Mouse (Mus musculus): Measurements from ENCODE around the gene Pik3cb.

The Pik3cb gene

DNA sequence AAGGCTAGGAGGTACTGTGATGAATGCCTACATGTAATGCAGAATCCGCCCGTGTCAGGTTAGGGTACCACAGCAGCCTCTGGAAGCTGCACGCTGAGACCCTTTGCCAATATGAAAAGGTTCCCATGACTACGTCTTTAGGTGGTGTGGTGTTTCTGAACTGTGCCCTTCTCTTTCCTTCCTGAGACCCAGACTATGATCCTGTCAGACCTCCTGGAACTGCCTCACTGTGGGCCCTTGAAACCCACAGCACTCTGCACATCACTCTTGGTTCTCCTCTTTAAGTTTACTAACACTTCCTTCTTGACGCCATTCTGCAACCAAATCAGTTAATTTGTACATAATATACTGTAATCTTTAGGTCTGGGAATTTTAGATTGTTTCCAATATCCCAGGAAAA lies 58.7 kb downstream of the Pik3cb start:
- DNase-seq (ENCODE audit: low spot score in 2 of 2), result no peak

DNA sequence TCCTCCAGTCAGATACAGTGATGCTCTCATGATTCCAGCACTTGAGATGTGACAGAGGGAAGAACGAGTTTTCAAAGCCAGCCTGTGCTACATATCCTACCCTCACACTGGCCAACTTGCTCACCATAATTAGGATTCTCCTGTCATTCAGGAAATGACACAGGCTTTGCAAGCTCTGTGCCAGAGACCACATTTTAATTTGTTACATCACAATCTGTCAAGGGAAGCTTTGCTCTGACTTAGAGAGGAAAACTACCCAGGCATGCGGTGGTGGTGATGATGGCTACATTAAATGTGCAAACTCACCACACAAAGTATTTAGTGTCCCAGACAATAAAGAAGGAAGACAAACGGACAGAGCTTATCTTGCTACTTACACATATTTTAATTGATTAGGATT lies 59.1 kb downstream of the Pik3cb start:
- no peak for DNase-seq (ENCODE audit: low spot score in 2 of 2)

DNA sequence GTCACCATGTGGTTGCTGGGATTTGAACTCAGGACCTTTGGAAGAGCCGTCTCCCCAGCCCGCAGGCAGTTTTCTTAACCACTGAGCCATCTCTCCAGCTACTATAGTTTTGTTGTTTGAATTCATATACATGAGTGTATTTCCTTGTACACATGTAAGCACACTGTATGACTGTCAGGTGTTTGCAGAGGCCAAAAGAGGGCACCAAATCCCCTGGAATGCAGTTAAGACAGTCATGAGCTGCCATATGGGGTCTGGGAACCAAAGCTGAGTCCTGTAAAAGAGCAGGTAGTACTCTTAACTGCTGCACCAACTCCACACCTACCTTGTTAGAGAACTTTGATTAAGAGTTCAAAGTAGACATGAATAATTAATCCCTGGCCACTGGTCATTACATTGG lies 59.8 kb downstream of the Pik3cb start:
- DNase-seq (ENCODE audit: low spot score in 2 of 2), result no peak

DNA sequence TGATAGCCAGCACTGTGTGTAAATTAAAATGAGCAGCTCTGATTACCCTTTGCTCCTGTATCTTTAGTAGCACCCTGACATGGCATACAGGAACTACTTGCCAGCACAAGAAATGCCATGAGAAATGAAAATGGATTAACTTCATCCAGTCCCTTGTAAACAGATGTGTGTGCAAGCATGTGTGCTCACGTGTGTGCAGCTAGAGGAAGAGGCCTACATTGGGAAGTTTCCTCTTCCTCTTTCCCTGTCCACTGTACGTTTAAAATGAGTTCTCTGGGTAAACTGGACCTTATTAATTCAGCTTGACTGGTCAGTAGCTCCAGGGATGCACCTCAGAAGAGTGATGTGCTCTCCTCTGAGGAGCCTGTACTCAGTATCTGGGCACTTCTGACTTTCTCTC lies 66.0 kb downstream of the Pik3cb start:
- no peak for DNase-seq (ENCODE audit: low spot score in 2 of 2)

DNA sequence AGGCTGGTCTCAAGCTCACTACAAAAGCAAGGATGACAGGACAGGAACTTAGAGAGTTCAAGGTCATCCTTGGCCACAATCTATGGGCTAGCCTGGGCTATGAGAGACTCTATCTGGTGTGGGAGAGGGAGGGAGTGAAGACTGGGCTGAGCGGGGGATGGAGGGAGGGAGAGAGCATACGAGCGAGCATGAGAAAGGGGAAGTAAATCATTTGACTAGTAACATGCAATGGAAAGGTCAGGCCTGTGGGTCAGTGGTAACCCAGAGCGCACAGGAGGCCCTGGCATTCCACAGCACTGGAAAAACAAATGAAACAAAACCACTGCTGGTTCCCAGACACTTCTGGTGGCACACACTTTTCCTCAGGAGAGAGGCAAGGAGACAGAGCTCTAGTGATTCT lies 67.9 kb downstream of the Pik3cb start:
- no peak for DNase-seq (ENCODE audit: low spot score in 2 of 2)

DNA sequence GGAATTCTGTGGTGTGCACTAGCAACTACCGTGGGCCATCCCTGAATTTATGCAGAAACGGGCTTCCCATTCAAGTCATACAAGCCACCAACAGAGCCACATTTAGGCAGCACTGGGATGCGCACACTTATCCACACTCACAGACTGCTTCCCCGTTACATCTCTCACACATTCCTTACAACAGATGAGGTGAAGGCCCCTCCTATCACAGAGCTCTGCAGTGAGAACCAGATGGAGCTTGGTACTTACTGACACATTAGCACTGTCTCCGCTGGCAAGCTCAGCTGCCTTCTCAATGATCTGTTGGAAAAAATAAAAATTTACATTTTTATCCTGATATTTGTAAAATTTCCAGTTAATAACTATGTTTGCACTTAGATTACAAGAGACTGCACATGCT lies 75.1 kb downstream of the Pik3cb start:
- DNase-seq (ENCODE audit: low spot score in 2 of 2), result no peak

DNA sequence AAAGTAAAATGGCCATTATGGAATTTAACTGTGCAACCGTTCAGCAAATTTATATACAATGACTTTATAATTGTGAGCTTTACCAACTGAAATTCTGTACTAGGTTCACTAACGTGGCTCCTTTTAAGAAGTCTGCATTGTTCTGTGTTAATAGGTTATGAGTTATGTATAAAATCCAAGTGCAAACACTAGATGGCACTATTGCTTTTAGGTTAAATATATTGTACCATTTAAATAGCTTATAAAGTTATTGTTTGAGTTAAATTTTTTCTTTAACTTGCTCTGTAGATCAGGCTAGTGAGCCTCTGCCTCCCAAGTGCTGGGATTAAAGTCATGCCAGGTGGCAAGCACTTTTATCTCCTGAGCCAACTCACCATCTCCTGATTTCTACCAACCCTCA lies 76.2 kb downstream of the Pik3cb start:
- DNase-seq (ENCODE audit: low spot score in 2 of 2), result no peak

DNA sequence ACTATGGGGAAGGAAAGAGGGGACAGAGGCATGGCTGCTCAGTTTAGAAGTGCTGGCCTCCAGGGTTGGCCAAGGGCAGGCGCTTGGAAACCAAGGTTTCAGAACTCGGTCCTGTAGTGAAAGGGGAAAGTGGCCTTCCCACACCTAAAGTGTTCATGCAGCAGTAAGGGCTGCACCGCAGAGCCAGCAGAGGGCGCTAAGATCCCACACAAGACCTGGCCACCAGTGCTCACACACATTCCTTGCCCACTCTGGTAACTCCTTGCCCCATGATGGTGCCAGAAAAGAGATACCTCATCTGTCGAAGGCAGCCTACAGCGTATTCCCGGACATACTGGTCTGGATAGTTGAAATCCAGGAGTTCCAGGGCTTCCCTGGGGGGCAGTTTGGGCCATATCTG lies 77.9 kb downstream of the Pik3cb start:
- peak; percentile 38 to 47 for DNase-seq (ENCODE audit: low spot score in 2 of 2)

DNA sequence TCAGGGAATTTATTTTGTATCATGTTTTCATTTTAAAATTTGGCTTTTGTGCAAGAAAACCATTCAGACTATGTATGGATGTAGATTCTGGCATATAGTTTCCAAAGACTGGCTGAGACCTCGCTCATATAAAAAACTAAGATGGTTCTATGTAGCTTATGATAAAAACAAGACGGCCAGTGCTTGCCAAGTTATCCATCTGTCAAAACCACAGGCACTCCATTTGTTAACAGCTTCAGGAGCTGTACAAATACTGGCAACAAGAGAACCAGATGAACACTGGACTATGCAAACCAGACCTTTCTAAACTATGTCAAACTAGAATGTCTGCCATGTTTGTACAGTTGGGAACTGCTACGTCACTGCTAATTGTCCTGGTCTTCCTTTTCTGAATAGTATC lies 82.7 kb downstream of the Pik3cb start:
- DNase-seq (ENCODE audit: low spot score in 2 of 2), result no peak

DNA sequence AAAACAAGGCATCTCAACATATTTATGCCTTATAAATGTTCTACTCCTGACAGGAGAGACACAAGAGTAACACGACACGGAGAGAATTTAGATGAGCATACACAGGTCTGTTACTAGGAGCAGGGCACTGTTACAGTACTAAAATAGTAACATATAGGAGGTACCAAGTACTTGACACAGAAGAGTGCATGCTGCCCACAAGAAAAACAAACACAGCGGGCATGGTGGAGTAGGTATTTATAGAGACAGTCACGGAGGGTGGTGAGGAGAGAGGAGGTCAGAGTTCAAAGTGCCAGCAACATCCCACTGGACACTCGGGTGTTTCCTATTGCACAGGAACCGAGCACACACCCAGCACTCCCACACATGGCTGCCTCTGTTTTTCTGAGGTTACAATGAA lies 90.7 kb downstream of the Pik3cb start:
- no peak for DNase-seq (ENCODE audit: low spot score in 2 of 2)

DNA sequence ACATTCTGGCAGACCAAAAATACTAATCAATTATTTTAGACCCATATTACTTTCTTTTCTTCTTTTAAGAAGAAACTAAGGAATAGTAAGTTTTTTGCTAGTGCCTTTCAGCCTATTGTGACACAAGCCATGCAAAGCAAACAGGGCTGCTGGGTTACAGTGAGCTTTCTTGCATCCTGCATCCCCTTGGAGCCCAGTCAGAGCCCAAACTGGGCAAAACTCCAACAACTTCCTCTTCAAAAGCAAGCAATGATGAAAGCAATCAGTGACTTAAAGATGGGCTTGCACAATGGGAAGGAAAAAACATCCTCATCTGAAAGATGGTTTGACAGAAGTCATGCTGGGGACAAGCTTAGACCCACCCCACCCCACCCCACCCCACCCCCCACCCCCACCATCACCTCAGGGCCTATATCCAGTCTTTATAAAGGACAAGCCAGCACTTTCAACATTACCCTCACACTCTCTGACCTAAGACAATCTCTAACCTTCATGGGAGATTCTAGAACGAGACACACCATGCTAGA lies 91.6 kb downstream of the Pik3cb start:
- no peak for DNase-seq (ENCODE audit: low spot score in 2 of 2)

DNA sequence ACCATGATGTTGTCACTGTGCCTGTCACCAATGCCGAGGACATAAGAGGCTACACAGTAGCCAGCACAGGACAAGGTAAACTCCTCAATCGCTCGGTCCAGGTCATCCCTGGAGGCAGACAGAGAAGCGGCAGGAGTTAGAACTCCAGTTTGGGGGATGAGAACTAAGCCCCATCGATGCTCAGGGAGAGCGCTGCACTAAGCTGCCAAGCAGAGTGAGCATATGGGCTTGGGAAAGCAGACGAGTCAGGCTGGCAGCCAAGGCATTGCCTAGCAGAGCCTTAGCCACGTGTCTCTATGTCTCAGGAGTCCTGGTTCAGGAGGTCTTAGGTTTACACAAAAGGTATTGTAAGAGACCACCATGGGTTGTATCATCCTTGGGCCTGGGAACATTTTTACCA lies 95.7 kb downstream of the Pik3cb start:
- no peak for DNase-seq (ENCODE audit: low spot score in 2 of 2)

DNA sequence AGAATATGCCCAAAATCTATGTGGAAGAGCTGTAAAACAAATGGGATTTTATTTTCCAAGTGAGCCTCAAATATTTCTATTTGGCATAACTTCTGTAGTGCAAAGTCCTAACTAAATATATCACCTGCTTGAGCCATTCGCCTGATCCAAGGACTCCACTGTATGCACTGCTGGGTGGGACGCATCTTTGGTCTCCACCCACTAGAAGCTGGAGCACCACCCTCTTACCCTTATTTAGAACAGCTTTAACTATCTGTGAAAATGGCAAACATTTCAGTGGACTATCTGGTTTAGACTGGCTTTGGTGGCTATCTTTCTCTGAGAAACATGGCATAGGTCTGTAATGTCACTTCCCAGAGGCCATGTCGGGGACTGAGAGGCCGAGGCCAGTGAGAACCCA lies 97.8 kb downstream of the Pik3cb start:
- no peak for DNase-seq (ENCODE audit: low spot score in 2 of 2)

DNA sequence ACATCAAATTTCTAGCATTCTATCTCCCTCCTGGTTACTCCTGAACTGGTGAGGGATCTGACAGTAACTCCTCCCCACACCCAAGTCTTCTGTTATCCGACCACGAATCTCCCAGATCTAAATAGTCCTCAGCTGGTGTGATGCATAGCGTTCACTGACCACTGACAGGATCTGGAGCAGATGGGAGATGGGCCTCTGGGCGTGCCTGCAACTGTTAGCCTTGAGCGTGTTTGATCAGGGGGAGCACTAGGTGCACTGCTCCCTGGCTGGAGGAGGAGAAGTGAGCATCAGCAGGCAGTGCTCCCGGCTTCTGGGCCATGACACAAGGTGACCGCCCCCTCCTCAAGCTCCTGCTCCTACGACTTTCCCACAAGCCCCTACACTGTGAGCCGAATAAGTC lies 98.4 kb downstream of the Pik3cb start:
- DNase-seq (ENCODE audit: low spot score in 2 of 2), result no peak

DNA sequence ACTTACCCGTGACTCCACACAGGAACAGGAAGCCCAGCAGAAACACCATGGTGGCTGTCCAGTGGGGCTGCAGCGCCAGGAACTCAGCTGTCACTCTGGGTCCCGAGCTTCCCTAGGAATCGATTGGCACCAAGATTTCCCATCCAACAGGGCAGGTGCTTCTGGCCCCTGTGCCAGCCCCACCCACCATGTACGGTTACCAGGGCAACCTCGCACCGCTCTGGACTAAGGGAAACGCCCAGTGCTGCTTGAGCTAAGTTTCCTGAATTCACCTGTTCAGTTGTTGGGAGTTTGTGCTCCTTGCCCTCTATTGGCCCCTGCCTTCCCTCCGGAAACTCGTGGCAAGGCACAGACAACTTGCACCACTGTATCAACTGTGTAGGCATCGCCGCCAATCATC lies 104.8 kb downstream of the Pik3cb start, which contains the start of gene Gm1123:
Gm1123 (minus strand) TSS at position 141 of the 400 bp plus-strand sequence.
- no peak for DNase-seq (ENCODE audit: low spot score in 2 of 2)

DNA sequence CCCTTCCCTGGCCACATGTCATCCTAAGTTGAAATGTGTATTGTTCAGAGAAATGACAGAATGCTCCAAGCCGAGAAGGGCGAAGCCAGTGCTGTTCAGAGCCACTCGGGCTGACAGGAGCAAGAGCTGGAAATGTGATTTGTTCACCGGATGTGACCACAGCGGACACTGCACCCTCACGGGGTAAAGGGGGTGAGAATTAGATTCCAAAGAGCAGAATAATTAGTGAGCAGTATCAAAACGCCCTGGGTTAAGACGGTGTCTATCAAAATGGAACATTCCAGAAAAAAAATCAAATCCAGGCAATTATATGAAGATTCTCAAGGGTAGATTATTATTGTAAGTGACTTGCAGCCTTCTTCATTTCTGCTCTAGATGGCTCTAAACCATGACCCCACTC lies 106.3 kb downstream of the Pik3cb start:
- no peak for DNase-seq (ENCODE audit: low spot score in 2 of 2)

DNA sequence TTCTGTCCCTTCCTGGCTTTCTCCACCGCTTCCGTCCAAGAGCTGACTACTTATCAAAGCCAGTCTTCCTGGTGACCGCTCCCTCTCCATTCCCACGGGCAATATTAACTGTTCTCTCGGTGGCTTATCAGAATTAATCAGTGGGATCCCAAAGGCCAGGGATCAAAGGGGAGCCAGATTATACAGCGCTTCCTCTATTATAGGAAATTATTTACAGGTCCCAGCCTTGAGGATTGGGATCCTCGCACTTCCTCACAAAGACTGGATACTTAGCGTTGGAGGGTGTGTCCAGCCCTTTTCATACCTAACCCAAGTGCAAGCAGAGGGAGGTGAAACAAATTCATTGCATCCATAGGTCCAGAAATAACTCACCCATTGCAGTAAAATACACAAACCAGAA lies 108.4 kb downstream of the Pik3cb start:
- no peak for DNase-seq (ENCODE audit: low spot score in 2 of 2)

DNA sequence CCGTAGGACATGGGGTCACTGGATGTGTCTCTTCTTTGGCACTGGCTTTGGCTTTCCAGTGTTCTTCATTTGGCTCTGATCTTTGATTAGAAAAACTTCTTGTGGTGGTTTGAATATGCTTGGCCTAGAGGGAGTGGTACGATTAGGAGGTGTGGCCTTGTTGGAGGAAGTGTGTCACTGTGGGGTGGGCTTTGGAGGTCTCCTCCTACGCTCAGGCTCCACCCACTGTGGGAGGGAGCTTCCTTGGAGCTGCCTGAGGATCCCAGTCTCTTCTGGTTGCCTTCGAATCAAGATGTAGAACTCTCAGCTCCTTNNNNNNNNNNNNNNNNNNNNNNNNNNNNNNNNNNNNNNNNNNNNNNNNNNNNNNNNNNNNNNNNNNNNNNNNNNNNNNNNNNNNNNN lies 118.7 kb downstream of the Pik3cb start:
- DNase-seq (ENCODE audit: low spot score in 2 of 2), result no peak

DNA sequence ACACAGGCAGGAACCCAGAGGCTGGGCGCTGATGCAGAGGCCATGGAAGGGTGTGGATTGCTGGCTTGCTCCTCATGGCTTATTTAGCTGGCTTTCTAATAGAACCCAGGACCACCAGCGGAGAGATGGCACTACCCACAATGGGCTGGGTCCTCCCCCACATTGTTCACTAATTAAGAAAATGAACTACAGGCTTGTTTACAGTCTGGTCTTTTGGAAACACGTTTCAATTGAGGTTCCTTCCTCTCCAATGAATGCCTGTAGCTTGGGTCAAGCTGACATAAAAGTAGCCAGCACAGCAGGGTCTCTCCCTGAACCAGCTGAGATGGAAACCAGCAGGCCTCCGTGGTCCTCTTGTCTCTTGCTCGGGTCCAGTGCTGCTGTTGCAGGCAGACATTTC lies 119.3 kb downstream of the Pik3cb start:
- DNase-seq (ENCODE audit: low spot score in 2 of 2), result no peak

DNA sequence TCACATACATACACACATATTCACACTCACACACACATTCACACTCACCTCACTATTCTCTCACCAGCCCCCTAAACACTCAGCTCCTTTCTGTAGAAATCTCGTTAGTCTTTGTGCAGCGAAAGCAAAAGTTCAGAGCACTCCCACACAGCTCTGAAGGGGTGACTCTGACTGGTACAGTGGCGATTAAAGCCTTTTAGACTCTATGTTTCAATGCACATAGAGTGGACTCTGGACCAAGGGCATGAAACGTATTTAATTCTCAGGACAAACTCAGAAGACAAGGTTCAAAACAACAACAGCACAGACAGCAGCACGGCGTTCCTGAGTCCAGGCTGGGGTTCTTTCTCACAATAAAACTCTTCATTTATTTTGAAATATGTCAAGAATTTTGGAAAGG lies 122.7 kb downstream of the Pik3cb start:
- DNase-seq (ENCODE audit: low spot score in 2 of 2), result no peak

DNA sequence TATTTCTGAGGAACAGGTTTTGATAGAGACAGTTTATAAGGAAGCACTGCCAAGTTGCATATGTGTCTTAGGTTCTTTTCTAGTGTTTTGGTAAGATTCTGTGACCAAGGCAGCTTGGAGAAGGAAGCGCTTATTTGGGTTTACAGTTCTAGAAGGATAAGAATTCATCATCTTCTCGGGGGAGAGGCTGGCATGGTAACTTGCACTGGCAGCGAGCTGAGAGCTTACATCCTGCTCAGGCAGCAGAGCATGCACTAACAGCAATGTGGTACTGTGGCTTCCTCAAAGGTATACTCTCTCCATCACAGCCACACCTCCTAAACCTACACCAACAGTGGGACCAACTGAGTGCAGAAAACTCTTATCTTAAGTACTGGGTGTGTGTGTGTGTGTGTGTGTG lies 123.7 kb downstream of the Pik3cb start:
- no peak for DNase-seq (ENCODE audit: low spot score in 2 of 2)

DNA sequence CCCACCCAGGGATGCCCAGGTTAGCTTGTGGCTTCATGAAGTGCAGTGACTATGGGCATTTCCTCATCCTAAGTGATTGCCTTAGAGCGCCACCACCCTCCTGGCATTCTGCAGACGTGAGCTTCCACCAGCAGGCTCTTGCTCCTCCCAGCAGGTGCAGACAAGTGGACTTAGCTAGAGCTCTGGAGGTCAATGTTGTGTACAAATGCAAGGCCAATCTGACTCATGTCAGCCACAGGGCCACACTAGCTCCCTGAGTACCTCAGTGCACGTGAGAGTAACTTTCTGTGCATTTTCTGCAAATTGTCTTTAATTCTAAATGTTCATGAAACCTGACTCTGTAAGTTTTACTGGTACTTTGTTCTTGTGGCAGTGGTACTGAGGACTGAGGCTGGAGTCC lies 124.1 kb downstream of the Pik3cb start:
- DNase-seq (ENCODE audit: low spot score in 2 of 2), result no peak

DNA sequence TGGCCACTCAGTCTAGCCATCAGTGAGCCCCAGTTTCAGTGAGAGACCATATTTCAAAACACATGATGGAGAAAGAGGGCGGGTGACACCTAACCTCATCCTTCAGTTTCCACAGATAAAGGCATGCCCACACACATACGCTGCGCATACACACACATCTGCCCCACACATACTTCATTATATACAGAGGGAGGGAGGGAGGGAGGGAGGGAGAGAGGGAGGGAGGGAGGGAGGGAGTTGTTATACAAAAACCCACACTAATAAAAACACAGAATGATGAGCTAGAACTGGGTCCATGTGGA lies 130.6 kb downstream of the Pik3cb start:
- DNase-seq (ENCODE audit: low spot score in 2 of 2), result no peak

DNA sequence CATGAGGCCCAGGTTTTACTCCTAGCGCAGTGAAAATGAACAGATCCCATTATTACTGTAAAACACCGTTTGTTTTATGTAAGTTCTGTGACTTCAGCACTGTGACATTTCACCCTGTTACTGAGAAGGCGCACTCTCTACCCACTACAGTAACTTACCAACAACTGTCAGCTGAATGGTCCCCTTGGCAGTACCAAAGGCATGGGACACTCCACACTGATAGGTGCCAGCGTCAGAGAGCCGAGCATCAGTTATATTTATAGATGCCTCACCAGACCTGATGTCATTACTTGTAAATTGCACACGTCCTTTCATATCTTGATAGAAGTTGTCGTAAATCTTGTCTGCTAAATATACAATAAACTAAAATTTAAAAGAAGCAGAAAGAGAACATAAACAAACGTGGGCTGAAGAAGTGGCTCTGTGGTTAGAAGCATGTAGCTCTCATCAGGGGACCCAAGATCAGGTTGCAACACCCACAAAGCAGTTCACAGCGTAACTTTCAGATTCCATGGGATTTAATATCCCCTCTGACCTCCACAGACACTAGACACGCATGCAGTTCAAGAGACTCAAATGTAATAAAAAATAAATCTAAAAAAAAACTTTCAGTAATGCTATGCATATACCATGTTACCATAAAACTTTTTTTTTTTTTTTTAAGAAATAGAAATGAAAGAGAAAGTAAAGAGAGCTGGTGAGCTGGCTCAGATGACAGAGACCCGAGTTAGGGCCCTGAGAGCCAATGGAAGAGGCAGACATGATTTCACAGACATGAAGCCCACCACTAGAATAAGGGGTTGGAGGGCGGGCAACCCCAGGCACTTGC lies 131.1 kb downstream of the Pik3cb start:
- DNase-seq (ENCODE audit: low spot score in 2 of 2), result no peak
